Mouse (Mus musculus) frontal cortex, adult 2 months (tissue): ENCODE results near the gene Tap1. TPM values are rescaled to one million over a fixed set of nuclear protein-coding genes. Genes with fewer than 3 reads are reported as not detected.
A peak's percentile ranks its signal among the peaks of the same experiment; 100 is the strongest.
"Not testable (repeated sequence)": the region's sequence is repeated elsewhere in the genome, so short reads cannot be mapped to it uniquely, and the experiment has no call there.

ENCODE experiments used
- DNase-seq, 2 experiments: peaks; one replicate each; pipeline ENCODE4 v3.0.0; 2022; ENCODE audit warnings: low spot score in 1 of 2; ENCODE audit errors: extremely low spot score in 1 of 2
- polyA plus RNA-seq: library from polyadenylated mRNA; depleted of rRNA; stranded (reverse); fragments of >200 nt; gene quantifications from 2 replicates; pipeline ENCODE4 v1.2.3, GENCODE M21; 2012; rRNA removed

Gene Tap1
- 4.0 and 4.1 TPM in 2 replicates for polyA plus RNA-seq

DNA sequence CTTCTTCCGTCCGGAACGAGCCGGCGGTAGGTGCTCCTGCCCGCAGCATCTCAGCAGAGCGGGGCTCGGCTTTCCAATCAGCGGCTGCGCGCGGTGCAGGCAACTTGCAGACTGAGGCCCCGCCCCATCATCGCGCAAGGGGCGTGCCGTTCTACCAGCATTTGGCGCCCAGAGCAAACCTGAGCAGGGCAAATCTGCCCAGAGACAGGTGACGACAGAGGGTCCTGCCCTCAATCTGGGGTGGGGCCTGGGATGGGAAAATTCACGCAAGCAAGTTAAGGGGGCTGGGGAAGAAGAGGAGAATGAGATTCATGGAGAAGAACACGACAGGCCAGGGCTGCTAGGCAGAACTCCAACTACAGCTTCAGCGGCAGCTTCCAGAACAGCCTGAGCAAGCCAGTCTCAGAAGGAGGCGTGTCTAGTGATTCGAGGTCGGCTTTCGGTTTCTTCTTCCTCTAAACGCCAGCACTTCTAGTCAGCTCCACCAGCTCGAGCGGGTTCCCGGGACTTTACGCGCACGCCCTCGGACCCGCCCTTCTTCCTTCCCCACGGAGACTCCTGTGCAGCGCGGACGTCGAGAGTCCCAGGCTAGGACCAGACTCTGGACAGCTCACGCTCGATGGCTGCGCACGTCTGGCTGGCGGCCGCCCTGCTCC, at the start of gene Tap1, which contains the start of gene Psmb9:
TSS of gene Tap1 (plus strand) at position 293 of the 656 bp plus-strand sequence.
TSS of gene Psmb9 (minus strand) at position 504 of the 656 bp plus-strand sequence.
- DNase-seq = peak; percentile 86 to 98

GRCm38 (mm10) chr17:34137601-34138000, 49.8 kb upstream of the Tap1 start:
- DNase-seq = no peak

GRCm38 (mm10) chr17:34138655-34139054, 48.7 kb upstream of the Tap1 start:
- DNase-seq = no peak

GRCm38 (mm10) chr17:34139416-34139815, 47.9 kb upstream of the Tap1 start:
- no peak for DNase-seq

- no peak for DNase-seq
Measured at GRCm38 (mm10) chr17:34140240-34140639, 47.1 kb upstream of the Tap1 start.

- DNase-seq = peak in 1 of 2 experiments; percentile 57
Measured at GRCm38 (mm10) chr17:34141448-34141847, 45.9 kb upstream of the Tap1 start.

- DNase-seq = no peak
Measured at GRCm38 (mm10) chr17:34142456-34143010, 44.8 kb upstream of the Tap1 start.

- no peak for DNase-seq
Measured at GRCm38 (mm10) chr17:34143033-34143432, 44.3 kb upstream of the Tap1 start, which contains the start of gene H2-DMb2. TSS of gene H2-DMb2 (plus strand) at chr17:34143307.

DNA sequence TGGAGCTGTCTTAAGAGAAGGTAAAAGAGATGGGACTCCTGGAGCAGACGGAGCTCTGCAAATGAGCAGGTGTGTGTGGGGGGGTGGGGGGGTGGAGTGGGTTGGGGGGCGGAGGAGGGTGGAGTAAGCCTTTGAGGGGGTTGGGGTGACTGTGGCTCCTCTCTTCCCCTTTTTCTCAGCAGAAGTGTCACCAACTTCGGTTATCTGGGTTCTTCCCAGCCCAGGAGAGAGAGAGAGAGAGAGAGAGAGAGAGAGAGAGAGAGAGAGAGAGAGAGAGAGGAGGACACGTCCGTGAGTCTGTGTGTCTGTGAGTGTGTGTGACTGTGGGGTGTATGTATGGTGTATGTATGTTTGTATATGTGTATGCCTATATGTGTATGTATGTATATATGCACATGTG, 43.9 kb upstream of the Tap1 start:
- DNase-seq = no peak

DNA sequence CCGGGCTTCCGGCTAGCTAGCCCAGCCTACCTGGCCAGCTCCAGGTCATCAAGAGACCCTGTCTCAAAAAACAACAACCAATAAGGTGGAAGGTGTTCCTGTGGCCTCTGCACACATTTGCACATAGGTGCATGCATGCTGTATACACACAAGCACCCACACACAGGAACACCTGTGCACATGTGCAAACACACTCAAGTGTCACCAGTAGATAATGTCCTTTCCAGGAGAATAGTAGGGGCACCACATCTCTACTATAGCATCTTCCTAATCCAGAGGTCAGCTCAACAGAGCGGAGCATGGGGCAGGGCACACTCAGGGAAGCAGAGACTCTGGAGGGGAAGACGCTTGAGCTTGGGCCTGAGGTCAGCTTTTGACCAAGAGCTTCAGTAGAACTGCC, 43.1 kb upstream of the Tap1 start:
- not testable (repeated sequence) for DNase-seq

GRCm38 (mm10) chr17:34144960-34145371, 42.4 kb upstream of the Tap1 start:
- no peak for DNase-seq

DNA sequence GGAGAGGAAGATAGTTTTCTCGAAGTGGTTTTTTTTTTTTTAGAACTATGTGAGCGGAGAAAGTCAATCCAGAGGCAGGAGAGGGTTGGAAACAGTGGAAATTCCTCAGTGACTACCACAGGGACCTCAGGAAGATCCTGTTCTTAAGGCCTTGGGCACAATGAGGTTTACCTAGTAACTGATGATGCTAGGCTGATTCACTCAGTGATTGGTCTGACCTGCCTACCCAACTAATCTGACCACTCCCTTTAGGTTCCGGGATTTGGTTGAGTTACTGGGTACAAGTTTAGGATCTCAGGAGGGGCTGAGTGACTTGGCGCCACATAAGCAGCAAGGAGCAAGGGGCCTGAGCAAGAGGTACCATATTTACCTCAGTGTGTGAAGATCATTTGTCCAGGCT, 34.4 kb upstream of the Tap1 start, which contains the start of gene H2-DMb1:
TSS of gene H2-DMb1 (plus strand) at position 150 of the 400 bp plus-strand sequence.
- peak in 1 of 2 experiments; percentile 81 for DNase-seq

GRCm38 (mm10) chr17:34155534-34155933, 31.8 kb upstream of the Tap1 start:
- DNase-seq = no peak

- no peak for DNase-seq
Measured at GRCm38 (mm10) chr17:34164202-34164895, 23.0 kb upstream of the Tap1 start.

- DNase-seq = no peak
Measured at GRCm38 (mm10) chr17:34165033-34165730, 22.2 kb upstream of the Tap1 start.

DNA sequence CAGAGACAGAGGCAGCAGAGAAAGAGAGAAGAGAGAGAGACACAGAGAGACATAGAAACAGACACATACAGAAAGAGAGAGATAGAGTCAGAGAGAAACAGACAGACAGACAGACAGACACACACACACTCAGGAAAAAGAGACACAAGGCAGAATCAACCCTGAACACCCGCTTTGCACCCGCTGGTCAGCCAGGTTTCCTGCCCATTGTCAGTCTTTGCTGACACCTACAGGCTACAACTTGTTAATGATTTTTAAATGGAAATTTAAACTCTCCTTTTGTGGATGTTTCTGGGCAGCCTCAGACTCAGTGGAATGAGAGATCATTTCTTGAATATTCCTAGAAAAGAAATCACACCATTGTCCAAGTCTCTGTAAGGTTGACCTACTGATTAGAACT, 18.1 kb upstream of the Tap1 start:
- DNase-seq = peak in 1 of 2 experiments; percentile 62

GRCm38 (mm10) chr17:34170487-34170876, 16.9 kb upstream of the Tap1 start:
- DNase-seq = no peak

DNA sequence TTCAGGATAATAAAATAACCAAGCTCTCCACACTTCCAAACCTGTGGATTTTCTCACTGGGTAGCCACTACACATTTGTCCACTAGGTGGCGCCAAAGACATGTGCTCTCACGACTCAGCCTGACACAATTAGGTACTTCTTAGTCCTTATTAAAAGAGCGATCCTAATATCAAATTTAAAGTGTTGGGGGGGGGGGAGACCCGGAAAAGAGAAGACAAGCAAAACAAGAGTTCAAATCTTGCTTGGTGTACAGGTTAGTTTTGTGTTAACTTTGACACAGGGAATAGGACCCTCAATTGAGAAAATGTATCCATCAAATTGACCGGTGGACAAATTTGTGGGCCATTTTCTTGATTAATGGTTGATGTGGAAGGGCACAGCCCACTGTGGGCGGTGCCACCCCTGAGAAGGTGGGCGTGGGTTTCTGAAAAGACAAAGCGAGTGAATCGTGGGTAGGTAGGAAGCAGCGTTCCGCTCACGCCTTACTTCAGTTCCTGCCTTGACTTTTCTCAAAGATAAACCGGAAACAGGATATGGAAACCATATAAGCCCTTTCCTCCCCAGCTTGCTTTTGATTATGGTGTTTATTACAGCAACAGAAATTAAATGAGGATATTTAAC, 16.4 kb upstream of the Tap1 start:
- DNase-seq = peak; percentile 30 to 93

- no peak for DNase-seq
Measured at GRCm38 (mm10) chr17:34172528-34172927, 14.8 kb upstream of the Tap1 start.

DNA sequence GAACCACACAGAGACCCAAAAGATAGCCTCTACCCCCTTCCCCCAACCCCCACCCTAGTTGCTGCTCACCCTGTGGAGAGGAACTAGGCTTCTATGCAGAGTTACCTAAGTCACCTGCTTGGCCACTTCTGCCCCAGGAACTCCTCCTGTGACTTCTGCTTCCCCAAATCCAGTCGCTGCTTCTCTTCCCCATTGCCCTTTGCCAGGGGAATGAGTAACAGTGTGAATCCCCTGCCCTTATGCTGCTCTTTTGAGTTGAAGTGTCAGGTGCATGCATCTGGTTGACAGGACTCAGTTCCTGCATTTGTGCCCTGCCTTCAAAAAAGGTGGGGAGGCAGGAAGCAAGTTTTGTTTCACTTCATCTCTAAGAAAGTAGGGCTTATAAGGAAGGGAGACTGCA, 13.3 kb upstream of the Tap1 start:
- no peak for DNase-seq
